Mouse (Mus musculus) adrenal gland (tissue): Measurements from ENCODE around the gene Ccer2.

Experiments used
- intact Hi-C: fragments of 180-260 bp; cut with DNase I; formaldehyde crosslinking; loops from one replicate; pipeline ENCODE4 v1.15.1; 2025
- long read RNA-seq, 2 experiments: library from polyadenylated mRNA; unstranded; transcript quantifications; one replicate each; pipeline ENCODE4 v2.0.0; 2020; ENCODE audit warnings: borderline replicate concordance in 1 of 2; ENCODE audit not compliant: insufficient replicate concordance in 1 of 2

The Ccer2 gene
- long read RNA-seq, experiment 1 = 0 reads
- long read RNA-seq, experiment 2 = 0 reads

GRCm38 (mm10) chr7:28756079-28756478, at the start of gene Ccer2:
Gene Ccer2 (plus strand): TSS chr7:28756174.
- intact Hi-C loops = no loop called here

- intact Hi-C loops = no loop called here
These were observed 46.5 kb upstream of the Ccer2 start for GRCm38 (mm10) chr7:28709454-28709853.

GRCm38 (mm10) chr7:28710962-28711361, 45.0 kb upstream of the Ccer2 start:
- intact Hi-C loops = no loop called here

- intact Hi-C loops = no loop called here
These were observed 41.3 kb upstream of the Ccer2 start for GRCm38 (mm10) chr7:28714667-28715066.

GRCm38 (mm10) chr7:28715598-28715997, 40.4 kb upstream of the Ccer2 start:
- intact Hi-C loops = no loop called here

GRCm38 (mm10) chr7:28716590-28717281, 39.2 kb upstream of the Ccer2 start, which contains the start of gene Fbxo17:
Gene Fbxo17 (plus strand): TSS chr7:28716804.
- intact Hi-C loops = no loop called here

GRCm38 (mm10) chr7:28717726-28718125, 38.2 kb upstream of the Ccer2 start:
- intact Hi-C loops = no loop called here

- intact Hi-C loops = no loop called here
These were observed 36.8 kb upstream of the Ccer2 start for GRCm38 (mm10) chr7:28719159-28719558.

GRCm38 (mm10) chr7:28719650-28720049, 36.3 kb upstream of the Ccer2 start:
- intact Hi-C loops = no loop called here

- intact Hi-C loops = no loop called here
These were observed 35.0 kb upstream of the Ccer2 start for GRCm38 (mm10) chr7:28720753-28721537.

- intact Hi-C loops = no loop called here
These were observed 33.9 kb upstream of the Ccer2 start for GRCm38 (mm10) chr7:28722079-28722478.

GRCm38 (mm10) chr7:28724613-28725012, 31.4 kb upstream of the Ccer2 start:
- intact Hi-C loops = loop anchor here (5.0 kb wide), 1 partner anchor 277 kb away; no protein-coding TSS in a partner anchor

- intact Hi-C loops = loop anchor here (2.0 to 5.0 kb wide), 2 partner anchors 124 to 279 kb away; no protein-coding TSS in a partner anchor
These were observed 29.4 kb upstream of the Ccer2 start for GRCm38 (mm10) chr7:28726600-28726999.

- intact Hi-C loops = loop anchor here (2.0 to 5.0 kb wide), 2 partner anchors 125 to 280 kb away; no protein-coding TSS in a partner anchor
These were observed 28.2 kb upstream of the Ccer2 start for GRCm38 (mm10) chr7:28727649-28728340.

- intact Hi-C loops = no loop called here
These were observed 23.4 kb upstream of the Ccer2 start for GRCm38 (mm10) chr7:28732341-28733142.

GRCm38 (mm10) chr7:28733211-28733610, 22.8 kb upstream of the Ccer2 start:
- intact Hi-C loops = no loop called here

- intact Hi-C loops = no loop called here
These were observed 20.3 kb upstream of the Ccer2 start for GRCm38 (mm10) chr7:28735701-28736100.

- intact Hi-C loops = no loop called here
These were observed 16.1 kb upstream of the Ccer2 start for GRCm38 (mm10) chr7:28739829-28740228.

- intact Hi-C loops = no loop called here
These were observed 15.0 kb upstream of the Ccer2 start for GRCm38 (mm10) chr7:28740949-28741348.

GRCm38 (mm10) chr7:28741368-28741708, 14.6 kb upstream of the Ccer2 start:
- intact Hi-C loops = no loop called here
